Mouse (Mus musculus) frontal cortex, postnatal 14 days (tissue): Measurements from ENCODE around the gene Bnipl.

Source experiments
- DNase-seq, 2 experiments: peaks; one replicate each; pipeline ENCODE4 v3.0.0; 2022; ENCODE audit warnings: low spot score in 2 of 2

Bnipl gene

GRCm38 (mm10) chr3:95280747-95281146 is 29.8 kb upstream of the Bnipl start:
- DNase-seq: no peak

GRCm38 (mm10) chr3:95277149-95277551 is 26.2 kb upstream of the Bnipl start:
- DNase-seq: no peak

DNA sequence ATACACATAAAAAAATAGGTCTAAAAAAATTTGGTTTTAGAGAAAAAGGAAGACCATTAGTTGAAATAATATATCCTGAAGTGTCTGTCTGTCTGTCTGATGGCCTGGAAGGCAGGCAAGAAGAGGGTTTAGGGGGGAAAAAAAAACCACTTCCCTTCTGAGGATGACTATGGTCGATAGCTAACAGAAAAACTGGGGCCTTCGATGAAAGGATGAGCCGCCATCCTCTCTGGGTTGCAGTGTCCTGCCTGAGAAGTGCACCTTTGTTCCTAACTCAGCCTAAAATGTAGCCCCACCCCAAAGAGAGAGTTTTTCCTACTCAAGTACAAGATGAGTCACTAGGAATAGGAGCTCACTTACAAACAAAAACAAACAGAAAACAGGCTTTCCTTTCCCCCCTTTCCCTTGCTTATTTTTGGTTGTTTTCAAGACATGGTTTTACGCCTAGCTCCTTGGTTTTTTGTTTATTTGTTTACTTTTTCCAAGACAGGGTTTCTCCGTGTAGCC is 25.5 kb upstream of the Bnipl start:
- DNase-seq: no peak

DNA sequence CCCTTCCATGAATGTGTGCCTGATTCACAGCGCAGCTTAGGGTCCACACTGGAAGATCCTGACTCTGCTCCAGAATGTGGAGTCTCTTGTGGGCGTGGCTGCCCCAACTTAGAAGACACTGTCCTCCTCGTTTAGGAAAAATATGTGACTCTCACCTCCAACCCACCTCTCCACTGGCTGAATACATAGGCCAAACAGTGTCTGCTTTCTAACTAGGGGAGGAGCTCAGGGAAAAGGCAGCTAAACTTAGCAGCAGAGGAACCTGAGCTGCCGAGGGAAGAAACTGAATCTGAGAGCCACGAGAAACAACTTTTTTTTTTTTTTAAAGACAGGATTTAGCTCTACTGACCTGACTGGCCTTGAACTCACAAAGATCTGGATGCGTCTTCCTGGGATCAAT is 24.2 kb upstream of the Bnipl start:
- no peak for DNase-seq

DNA sequence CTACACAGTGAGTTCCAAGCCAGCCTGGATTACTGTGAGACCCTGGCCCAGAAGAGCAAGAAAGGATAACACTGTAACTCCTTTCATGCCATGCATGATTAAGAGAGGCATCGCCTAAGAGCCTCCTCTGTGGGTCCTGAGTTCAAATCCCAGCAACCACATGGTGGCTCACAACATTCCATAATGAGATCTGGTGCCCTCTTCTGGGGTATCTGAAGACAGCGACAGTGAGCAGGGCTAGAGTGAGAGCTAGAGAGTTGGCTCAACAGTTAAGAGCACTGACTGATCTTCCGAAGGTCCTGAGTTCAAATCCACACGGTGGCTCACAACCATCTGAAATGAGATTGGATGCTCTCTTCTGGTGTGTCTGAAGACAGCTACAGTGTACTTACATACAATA is 23.5 kb upstream of the Bnipl start:
- DNase-seq: no peak

GRCm38 (mm10) chr3:95273471-95273870 is 22.5 kb upstream of the Bnipl start:
- DNase-seq: no peak

DNA sequence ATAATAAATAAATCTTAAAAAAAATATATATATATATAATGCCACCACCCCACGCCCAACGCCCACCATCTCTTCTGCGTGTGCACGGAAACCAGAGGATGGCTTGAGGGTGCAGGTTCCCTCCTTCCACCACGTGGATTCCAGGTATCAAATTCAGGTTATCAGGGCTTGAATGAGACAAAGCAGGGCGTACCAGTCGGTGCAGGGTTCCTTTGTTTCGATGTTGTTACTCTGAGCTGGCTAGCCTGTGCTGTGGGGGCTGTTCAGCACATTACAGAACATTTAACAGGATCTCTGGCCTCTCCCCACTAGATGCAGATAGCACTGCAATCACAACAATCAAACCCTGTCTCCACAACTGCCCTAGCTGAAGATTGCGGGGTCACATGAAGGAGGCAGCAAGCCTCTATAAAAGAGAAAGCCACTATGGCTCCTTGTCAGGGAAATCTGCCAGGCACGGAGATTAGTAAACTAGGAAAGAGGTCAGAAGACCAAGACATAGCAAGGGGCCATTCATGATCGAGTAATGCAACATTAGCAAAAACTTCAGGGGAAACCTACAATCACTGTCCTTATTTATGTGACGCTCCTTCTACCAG is 19.9 kb upstream of the Bnipl start:
- no peak for DNase-seq

GRCm38 (mm10) chr3:95269789-95270188 is 18.8 kb upstream of the Bnipl start:
- no peak for DNase-seq

DNA sequence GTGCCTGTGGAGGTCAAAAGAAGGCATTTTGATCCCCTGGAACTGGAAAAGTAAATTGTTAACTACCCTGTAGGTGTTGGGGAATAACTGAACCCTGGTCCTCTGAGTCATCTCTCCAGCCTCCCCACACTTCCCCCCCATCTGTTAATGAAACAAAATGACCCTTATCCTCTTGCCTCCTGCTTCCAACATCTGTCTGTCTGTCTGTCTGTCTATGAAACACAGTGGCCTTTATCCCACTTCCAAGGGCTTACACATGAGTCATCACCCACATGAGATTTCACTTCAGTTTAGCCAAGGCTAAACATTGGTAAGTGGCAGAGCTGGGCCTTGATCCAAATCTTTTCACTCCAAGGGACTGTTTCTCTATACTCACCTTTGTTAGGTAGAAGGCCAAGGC is 16.9 kb upstream of the Bnipl start:
- no peak for DNase-seq

- DNase-seq: no peak
These were observed 15.1 kb upstream of the Bnipl start for GRCm38 (mm10) chr3:95266052-95266451.

- no peak for DNase-seq
These were observed 13.7 kb upstream of the Bnipl start for GRCm38 (mm10) chr3:95264724-95265123.

GRCm38 (mm10) chr3:95263089-95263739 is 12.2 kb upstream of the Bnipl start:
- DNase-seq: peak; percentile 51 to 55

DNA sequence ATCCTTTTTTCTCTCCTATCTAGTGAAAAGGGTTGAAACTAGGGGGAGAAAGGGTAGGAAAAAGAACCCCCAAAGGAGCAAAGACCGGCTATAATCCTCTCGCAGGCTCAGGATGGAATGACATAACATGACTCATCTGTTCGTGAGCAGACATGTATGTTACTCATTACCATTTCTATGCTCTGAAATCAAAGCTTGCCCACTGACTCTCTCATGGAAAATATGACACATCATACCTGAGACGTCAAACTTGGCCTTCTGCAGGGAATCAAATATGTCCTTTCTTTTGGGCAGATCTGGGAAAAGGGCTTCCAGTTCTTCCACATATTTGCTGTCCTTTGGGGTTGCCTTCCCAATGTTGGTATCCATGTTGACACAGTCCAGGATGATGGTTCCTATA is 11.0 kb upstream of the Bnipl start:
- DNase-seq: no peak

GRCm38 (mm10) chr3:95256931-95257330 is 5.9 kb upstream of the Bnipl start:
- DNase-seq: no peak

- no peak for DNase-seq
These were observed 632 bp downstream of the Bnipl start for GRCm38 (mm10) chr3:95250361-95250760.

DNA sequence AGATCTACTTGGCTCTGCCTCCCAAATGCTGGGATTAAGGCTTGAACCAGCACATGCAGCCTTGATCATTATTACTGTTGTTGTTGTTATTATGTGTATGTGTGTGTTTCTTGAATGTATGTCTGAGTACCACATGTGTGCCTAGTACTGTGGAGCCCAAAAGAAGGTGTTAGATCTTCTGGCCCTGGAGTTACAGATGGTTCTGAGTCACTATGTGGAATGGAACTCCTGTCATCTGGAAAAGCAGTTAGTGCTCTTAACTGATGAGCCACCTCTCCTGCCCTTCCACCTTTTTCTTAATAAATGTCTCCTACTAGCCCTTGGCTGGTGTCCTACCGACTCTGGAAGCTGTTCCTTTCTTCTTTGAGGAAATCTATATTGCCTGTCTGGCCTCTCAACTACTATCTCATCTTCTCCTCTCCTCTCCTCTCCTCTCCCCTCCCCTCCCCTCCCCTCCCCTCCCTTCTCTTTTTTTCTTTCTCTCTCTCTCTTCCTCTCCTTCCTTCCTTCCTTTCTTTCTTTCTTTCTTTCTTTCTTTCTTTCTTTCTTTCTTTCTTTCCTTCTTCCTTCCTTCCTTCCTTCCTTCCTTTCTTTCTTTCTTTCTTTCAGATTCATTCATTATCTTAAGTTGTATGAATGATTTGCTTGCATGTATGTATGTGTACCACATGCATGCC is 3.2 kb downstream of the Bnipl start:
- DNase-seq: no peak

- DNase-seq: no peak
These were observed 4.3 kb downstream of the Bnipl start for GRCm38 (mm10) chr3:95246465-95247231.

GRCm38 (mm10) chr3:95243086-95243485 is 7.9 kb downstream of the Bnipl start:
- DNase-seq: no peak

- DNase-seq: no peak
These were observed 9.5 kb downstream of the Bnipl start, which contains the start of gene Gm128 for GRCm38 (mm10) chr3:95241498-95241897. Gm128 (minus strand) TSS chr3:95241598.

GRCm38 (mm10) chr3:95240900-95241299 is 10.1 kb downstream of the Bnipl start:
- DNase-seq: no peak

- DNase-seq: no peak
These were observed 11.0 kb downstream of the Bnipl start for GRCm38 (mm10) chr3:95239971-95240370.

DNA sequence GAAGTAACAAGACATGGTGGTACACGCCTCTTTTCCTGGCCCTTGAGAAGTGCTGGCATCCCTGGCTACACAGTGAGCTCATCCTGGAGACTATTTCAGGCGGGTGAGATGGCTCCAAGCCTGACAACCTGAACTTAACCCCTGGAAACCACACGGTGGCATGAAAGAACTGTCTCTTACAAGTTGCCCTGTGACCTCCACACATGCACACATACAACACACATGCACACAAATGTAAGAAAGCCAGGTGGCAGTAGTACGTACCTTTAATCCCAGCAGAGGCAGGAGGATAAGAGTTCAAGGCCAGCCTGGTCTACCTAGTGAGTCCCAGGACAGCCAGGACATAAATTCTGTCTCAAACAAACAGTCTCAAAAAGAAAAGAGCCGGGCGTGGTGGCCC is 12.0 kb downstream of the Bnipl start:
- DNase-seq: no peak
